Mouse (Mus musculus) bone marrow, adult 2 months (tissue): ENCODE data around the gene Cd37.

Experiments used
- CTCF ChIP-seq: fragments of 200-500 bp; IDR thresholded peaks from 2 replicates; pipeline ENCODE4 v1.5.1; 2011; ENCODE audit warnings: low read length, control low read depth; ENCODE audit not compliant: control insufficient read depth, insufficient read depth
- POLR2A ChIP-seq: fragments of 200-500 bp; IDR thresholded peaks from 2 replicates; pipeline ENCODE4 v1.6.1; 2011; ENCODE audit warnings: low read depth, mild to moderate bottlenecking, control low read depth, low read length, borderline replicate concordance; ENCODE audit not compliant: control insufficient read depth

DNA sequence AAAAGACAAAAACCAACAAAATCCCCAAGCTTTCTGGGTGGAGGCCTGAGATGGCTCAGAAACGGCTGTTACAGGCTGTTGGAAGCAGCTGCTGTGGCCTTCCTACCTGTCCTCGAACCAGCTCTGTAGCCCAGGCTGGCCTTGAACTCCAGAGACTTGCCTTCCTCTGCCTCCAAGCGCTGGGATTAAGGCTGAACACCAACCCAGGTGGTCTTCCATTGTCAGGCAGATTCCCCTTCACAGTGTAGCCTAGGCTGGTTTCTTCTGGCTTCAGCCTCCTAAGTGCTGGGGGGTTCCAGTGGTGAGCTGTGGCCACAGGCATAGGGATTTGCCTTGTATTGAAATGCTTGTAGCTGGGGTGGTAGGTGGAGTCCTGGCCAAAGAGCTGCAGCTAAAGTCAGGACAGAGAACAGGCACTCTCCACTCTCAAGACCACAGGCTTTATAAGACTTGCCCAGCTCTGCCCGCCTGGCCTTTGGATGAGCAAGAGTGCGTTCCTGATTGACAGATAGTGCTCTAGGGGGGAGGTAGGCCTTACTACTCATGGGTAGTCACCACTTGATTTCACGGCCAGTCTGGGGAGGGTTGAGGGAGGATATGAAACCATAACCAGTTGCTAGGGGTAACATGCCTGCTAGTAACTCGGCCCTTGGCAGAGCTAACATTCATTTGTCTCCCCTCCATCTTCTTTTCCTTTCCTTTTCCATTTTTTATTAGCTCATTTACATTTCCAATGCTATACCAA lies 9.3 kb downstream of the Cd37 start:
- TF ChIP-seq CTCF: no peak
- no peak for TF ChIP-seq POLR2A
